Mouse (Mus musculus) inflammation-experienced regulatory T-cells, adult 6 months (primary cell): ENCODE results near the gene Chn2. TPM values are rescaled to one million over a fixed set of nuclear protein-coding genes. Genes with fewer than 3 reads are reported as not detected.
A peak's percentile ranks its signal among the peaks of the same experiment; 100 is the strongest.

ENCODE experiments used
- ATAC-seq: one replicate; pipeline ENCODE4 v1.8.0; 2017
- polyA plus RNA-seq, 3 experiments: library from polyadenylated mRNA; unstranded; fragments of 100-300 nt; shearing (Covaris generic); gene quantifications; one replicate each; pipeline ENCODE4 v1.2.1; 2017

Chn2 gene
- polyA plus RNA-seq, 3 experiments from 2014 or later, result 8.4 to 14.5 (median 9.5) TPM

DNA sequence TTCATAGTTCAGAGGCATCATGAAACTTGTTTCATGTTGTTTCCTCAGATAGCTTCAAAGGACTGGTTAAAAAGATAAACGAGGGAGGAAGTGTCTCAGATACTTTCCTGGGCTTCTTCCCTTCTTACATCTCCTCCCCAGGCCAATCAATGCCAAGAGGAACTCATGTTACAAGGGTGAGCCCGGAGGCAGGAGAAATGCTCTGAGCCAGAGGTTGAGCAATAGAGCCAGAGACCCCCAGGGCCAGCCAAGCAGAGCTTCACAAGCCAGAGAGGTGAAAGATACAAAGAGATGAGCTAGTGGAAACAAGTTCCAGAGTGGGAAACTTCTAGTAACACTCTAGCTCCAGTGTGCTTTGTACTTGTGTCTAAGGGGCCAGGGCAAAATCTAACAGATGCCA lies 38.9 kb downstream of the Chn2 start:
- ATAC-seq, result peak; percentile 62

GRCm38 (mm10) chr6:54079881-54080280 lies 40.5 kb downstream of the Chn2 start:
- no peak for ATAC-seq

DNA sequence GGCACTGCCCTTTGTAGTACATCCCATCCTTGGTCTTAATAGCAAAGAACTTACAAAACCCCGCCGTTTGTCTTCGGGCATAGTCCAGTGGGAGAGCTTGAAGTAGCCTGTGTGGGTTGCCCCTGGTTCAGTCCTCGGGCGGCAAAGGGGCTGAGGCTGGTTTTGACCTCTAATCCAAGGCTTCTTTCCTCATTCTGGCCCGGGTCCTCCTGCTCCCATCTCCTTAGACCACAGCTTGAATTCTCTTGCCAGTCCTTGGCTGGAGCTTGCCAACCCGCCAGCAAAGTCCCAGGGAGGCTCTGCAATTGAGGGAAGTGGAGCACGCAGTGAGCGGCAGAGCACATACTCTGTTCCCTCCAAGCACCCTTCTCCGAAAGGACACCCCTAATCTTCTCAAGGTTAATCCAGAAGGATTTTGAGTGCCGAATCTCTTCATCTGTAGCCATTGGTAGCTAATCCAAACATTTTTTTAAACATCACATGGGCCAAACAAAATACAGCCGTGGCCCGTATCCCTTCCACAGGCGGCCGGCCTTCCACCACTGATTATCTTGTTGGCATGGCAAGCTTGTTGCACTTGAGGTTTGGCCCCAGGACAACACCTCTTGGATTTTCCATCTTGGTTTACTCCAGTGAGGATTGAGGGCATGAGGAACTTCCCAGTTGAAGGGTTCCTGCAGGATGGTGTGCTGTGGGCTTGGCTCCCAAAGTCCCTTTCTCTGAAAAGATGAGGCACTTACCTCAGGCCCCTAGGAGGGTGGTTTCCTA lies 41.3 kb downstream of the Chn2 start:
- ATAC-seq, result no peak

DNA sequence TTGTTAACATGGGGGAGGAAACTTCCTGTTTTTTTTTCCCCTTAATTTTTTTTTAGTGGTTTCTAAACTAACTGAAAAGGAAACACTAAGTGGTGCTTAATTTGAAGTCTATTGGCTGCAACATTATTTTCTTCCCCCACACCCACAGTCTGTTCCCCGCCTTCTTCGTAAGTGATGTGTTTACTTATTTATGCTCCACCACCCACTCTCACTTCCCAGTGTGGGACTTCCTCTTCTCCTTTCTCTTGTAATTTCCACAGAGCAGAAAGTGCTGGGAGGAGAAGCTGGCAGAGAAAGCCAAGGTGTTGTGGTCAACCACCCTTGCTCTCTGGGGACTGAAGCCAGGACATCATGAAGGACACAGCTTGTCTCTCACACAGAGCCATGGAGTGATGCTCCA lies 43.2 kb downstream of the Chn2 start:
- ATAC-seq, result peak; percentile 55

DNA sequence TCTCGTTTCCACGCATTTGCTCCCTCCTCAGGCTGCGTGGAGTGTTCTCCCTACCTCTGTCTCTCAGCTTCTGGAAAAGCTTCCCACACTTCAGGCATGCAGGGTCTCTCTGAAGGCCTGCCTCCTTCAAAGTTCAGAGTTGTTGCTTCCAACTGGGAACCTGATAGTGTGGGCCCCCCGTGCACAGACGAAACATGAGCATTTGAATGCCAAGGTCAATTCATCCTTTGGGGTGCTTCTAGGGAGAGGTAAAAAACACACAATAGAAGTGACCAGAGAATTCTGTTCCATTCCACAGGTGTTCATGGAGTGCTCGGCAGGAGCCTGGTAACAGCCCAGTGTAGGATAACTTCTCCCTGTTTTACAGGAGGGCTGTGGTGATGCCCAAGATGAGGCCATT lies 44.7 kb downstream of the Chn2 start:
- no peak for ATAC-seq

DNA sequence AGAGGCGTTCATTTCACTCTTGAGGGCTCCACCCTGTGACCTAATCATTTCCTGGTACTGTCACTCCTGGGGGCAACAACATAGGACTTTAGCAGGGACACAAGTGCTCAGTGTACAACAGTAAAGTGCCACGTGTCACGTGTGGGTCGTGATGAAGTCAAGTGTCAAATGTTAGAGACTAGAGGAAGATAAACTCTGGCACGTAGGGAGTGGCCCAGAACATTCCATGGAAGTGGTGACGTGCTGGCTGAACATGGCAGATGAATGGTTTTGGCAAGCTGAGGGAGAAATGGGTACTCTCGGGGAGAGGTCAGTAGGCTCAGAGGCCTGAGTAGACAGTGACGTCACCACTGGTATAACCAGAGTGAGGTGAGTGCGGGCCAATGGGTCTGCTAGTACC lies 45.7 kb downstream of the Chn2 start:
- no peak for ATAC-seq

GRCm38 (mm10) chr6:54088168-54088567 lies 48.8 kb downstream of the Chn2 start:
- peak; percentile 84 for ATAC-seq

GRCm38 (mm10) chr6:54090822-54091221 lies 51.5 kb downstream of the Chn2 start:
- ATAC-seq, result no peak

GRCm38 (mm10) chr6:54092920-54093319 lies 53.6 kb downstream of the Chn2 start:
- ATAC-seq, result peak; percentile 72

GRCm38 (mm10) chr6:54096147-54096761 lies 56.9 kb downstream of the Chn2 start:
- no peak for ATAC-seq

DNA sequence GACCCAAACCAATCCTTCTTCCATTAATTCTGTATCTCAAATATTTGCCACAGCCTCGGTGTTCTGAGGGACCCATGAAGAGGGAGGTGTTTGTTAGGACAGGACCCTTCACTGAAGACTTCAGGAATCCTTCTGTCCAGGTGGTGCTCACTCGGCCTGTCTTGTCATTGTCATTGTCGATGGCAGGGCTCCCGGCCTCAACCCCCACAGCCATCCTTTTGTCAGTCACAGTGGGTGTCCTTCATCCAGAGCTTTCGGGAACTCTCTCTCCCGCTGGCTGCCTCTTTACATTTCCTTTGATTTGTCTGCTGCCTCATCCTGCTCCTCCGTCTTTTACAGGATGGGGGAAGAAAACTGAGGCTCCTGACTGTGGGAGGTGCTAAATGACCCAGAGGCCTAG lies 57.5 kb downstream of the Chn2 start:
- no peak for ATAC-seq

GRCm38 (mm10) chr6:54098339-54098738 lies 59.0 kb downstream of the Chn2 start:
- ATAC-seq, result no peak

GRCm38 (mm10) chr6:54099659-54100058 lies 60.3 kb downstream of the Chn2 start:
- ATAC-seq, result no peak

- no peak for ATAC-seq
Measured at GRCm38 (mm10) chr6:54102210-54102609, 62.9 kb downstream of the Chn2 start.

DNA sequence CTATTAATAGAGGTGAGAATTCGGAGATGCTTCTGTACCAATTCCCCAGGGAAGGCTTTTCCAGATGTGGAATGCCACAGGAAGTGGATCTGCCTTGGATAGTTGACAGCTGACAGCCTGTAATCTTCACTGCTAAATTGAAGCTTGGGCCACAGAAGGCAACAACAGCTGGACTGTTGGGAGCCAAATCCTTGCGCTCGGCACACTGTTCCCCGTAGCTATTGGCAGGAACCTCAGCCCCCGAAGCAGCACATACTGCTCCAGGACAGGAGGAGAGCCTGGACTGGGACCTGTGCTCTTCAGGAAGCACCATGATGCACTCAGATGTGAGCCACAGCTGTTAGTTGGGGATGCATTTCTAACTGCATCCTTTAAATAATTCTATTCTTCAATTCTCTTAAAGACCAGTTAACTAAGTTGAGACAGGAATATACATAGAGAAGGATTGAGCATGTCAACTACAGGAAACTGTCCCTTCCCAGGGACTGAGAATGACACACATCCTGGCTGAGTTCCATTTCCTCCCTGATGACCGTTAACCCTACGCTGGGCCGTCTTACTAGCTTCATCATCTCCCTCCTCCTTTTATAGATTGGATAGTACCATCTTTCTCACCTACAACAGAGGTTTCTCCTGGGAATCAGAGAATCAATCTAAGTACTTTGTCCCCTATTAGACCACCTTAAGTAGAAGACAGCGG lies 64.1 kb downstream of the Chn2 start:
- no peak for ATAC-seq

GRCm38 (mm10) chr6:54111416-54111984 lies 72.1 kb downstream of the Chn2 start:
- ATAC-seq, result no peak

GRCm38 (mm10) chr6:54113338-54113737 lies 74.0 kb downstream of the Chn2 start:
- no peak for ATAC-seq

DNA sequence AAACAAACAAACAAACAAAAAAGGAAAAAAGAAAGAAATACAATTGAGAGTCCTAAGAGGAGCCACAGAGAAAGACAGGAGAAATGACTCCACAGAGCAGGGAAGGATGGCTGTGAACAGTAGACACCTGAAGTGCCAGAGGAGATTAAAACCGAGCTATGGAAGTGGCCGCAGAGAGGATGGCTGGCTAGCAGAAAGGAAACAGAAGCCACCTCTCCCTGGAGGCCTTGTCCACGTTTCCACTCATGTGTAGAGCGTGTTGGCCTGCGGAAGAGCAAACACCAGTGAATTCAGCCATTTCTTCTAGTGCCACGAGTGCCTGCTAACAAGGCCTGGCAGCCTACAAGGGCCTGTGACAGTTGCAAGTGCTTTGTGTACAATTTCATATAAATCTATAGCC lies 75.1 kb downstream of the Chn2 start:
- no peak for ATAC-seq

- ATAC-seq, result no peak
Measured at GRCm38 (mm10) chr6:54116299-54116698, 76.9 kb downstream of the Chn2 start.

DNA sequence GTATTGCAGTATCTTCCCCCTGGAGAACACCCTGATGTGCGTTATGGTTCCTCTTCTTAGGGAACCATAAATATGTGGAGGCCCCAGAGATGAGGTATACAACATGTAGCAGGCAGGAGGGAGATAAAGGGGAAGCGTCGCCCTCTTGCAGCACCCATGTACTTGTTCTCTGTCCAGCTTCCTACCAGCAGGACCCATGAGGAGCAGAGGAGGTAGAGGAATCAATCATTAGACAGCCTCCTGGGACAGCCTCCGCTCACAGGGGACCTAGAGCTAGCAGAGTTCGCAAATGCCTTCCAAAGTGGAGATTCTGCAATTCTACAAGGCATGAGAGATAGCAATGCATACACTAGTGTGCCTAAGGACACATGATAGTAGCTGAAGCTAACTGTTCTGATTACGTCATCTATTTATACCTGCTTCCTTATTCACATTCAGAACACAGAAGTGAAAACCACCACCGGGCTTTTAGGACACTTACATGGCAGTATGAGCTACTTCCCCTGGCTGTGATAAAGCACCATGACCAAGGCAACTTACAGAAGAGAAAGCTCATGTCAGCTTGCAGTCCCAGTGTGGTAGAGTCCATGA lies 77.7 kb downstream of the Chn2 start:
- no peak for ATAC-seq

- no peak for ATAC-seq
Measured at GRCm38 (mm10) chr6:54118395-54118794, 79.0 kb downstream of the Chn2 start.

- no peak for ATAC-seq
Measured at GRCm38 (mm10) chr6:54118897-54119296, 79.5 kb downstream of the Chn2 start.

DNA sequence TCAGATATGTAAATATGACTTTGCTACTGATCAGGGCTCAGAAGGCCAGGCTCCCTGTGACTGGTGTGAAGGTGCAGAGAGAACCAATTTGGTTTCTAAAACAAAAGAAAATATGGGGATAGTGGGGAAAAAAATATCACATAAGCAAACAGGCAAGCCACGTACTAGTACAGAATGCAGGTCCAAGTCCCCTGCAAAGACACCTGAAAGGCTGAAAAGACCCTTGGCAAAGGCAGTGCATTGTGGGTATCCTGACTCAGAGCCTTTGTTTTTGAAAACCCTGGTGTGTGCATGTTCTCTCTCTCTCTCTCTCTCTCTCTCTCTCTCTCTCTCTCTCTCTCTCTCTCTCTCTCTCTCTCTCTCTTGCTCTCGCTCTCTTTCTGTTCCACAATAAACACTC lies 80.1 kb downstream of the Chn2 start:
- ATAC-seq, result no peak
